Mouse (Mus musculus) thymus, adult 2 months (tissue): ENCODE results near the gene Dusp10.

ENCODE experiments used
- CTCF ChIP-seq: fragments of 200-500 bp; IDR thresholded peaks from 2 replicates; pipeline ENCODE4 v1.5.1; 2012; ENCODE audit warnings: mild to moderate bottlenecking, control low read depth, low read length, moderate library complexity, borderline replicate concordance; ENCODE audit not compliant: control insufficient read depth, poor library complexity, insufficient read depth; ENCODE audit errors: extremely low read depth
- POLR2A ChIP-seq: fragments of 200-500 bp; IDR thresholded peaks from 2 replicates; pipeline ENCODE4 v1.6.1; 2012; ENCODE audit warnings: mild to moderate bottlenecking, low read length, control low read depth, moderate library complexity; ENCODE audit not compliant: control insufficient read depth, poor library complexity, insufficient read depth; ENCODE audit errors: extremely low read depth

DNA sequence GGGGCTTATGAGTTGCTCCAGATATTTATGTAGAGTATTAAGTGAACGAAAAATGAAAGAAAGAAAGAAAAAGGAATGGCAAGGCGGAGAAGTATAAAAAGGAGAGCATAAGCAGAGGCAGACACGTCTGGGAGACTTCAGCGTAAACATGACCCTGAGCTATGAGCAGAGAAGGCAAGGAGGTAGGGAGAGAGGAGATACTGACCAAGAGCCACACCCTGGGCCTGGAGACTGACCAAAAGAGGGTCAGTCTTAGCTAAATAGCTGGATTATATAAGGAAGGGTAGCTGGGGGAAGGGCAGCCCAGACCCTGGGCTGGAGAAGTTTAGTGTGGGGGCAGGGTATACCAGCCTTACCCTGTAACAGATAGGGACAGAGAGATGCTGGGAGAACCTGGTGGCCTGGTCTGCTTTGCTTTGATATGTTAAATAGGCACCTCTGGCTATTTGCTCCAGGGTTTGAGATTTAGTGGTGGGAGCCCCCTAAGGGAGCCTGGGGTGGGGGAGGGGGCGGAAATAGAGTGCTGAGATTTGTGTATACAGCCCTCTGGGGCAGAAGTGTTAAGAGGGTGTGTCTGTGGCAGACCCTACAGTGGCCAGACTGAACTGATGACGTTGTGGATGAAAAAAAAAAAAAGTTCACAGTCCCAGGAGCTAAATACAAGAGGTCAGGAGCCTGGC, 6.1 kb downstream of the Dusp10 start:
- TF ChIP-seq CTCF = no peak
- no peak for TF ChIP-seq POLR2A
